Mouse (Mus musculus) liver, embryonic 11.5 days (tissue): ENCODE results near the gene Lypla2. TPM values are rescaled to one million over a fixed set of nuclear protein-coding genes. Genes with fewer than 3 reads are reported as not detected.

Experiments
- ATAC-seq: fragments of 200-750 bp; cut with Nextera tagmentation; replicated peaks from 2 replicates; pipeline ENCODE4 v1.8.0; 2017; ENCODE audit warnings: moderate number of reproducible peaks, mild to moderate bottlenecking, moderate TSS enrichment, moderate library complexity; ENCODE audit not compliant: low FRiP score
- DNase-seq: peaks from one replicate; pipeline ENCODE4 v3.0.0-alpha.2; 2017; ENCODE audit warnings: low spot score
- H3K27ac ChIP-seq: fragments of 300-500 bp; sonication (generic); 2 replicates; pipeline ENCODE4 v1.5.1; 2014; ENCODE audit warnings: mild to moderate bottlenecking, low read depth, low read length, control low read depth
- H3K27me3 ChIP-seq: fragments of 300-500 bp; sonication (generic); replicated peaks from 2 replicates; pipeline ENCODE4 v1.6.1; 2014; ENCODE audit warnings: low read length, mixed read lengths; ENCODE audit not compliant: control insufficient read depth, insufficient read depth
- H3K36me3 ChIP-seq: fragments of 300-500 bp; sonication (generic); 2 replicates; pipeline ENCODE4 v1.6.1; 2014; ENCODE audit warnings: mild to moderate bottlenecking, low read length, moderate library complexity, mixed read lengths; ENCODE audit not compliant: control insufficient read depth, insufficient read depth
- H3K4me1 ChIP-seq: fragments of 300-500 bp; sonication (generic); replicated peaks from 2 replicates; pipeline ENCODE4 v1.6.1; 2014; ENCODE audit warnings: low read length, mixed read lengths; ENCODE audit not compliant: control insufficient read depth, insufficient read depth
- H3K4me2 ChIP-seq: fragments of 300-500 bp; sonication (generic); 2 replicates; pipeline ENCODE4 v1.6.1; 2014; ENCODE audit warnings: mild to moderate bottlenecking, control low read depth, moderate library complexity
- H3K4me3 ChIP-seq: fragments of 300-500 bp; sonication (generic); 2 replicates; pipeline ENCODE4 v1.5.1; 2014; ENCODE audit warnings: low read depth, low read length, control low read depth
- H3K9ac ChIP-seq: fragments of 300-500 bp; sonication (generic); 2 replicates; pipeline ENCODE4 v1.6.1; 2014; ENCODE audit warnings: low read depth, low read length, control low read depth
- H3K9me3 ChIP-seq: fragments of 300-500 bp; sonication (generic); 2 replicates; pipeline ENCODE4 v1.6.1; 2016; ENCODE audit warnings: low read length, inconsistent platforms, mixed read lengths; ENCODE audit not compliant: control insufficient read depth
- WGBS: fragments of 180-500 bp; shearing (Covaris S2); extraction: QIAGEN DNeasy Blood & Tissue Kit; methylation state at CpG from one replicate; pipeline ENCODE4 v1.1.7; 2014; 5-methylcytosine and 5-hydroxymethylcytosine counted together
- polyA plus RNA-seq: library from polyadenylated mRNA; unstranded; fragments of >200 nt; fragmentation: Nextera tagmentation; extraction: Ambion mirVana; gene quantifications from 2 replicates; pipeline ENCODE4 v1.2.1, GENCODE M21; 2014

Gene Lypla2
- polyA plus RNA-seq, 1 experiment from 2014 or later: 106 TPM

GRCm38 (mm10) chr4:135968271-135968869 is 4.1 kb downstream of the Lypla2 start:
- Histone ChIP-seq H3K9ac (no peak overlapping the region), H3K4me2 (no peak overlapping the region), H3K4me1 (peaks cover 28% of the 10 kb centered on the region), H3K36me3 (peaks cover 17% of the 10 kb centered on the region; the same call in 1 of the 2 replicates), H3K4me3 (no peak overlapping the region), H3K27me3 (no peaks in the 10 kb centered on the region), H3K9me3 (no peaks in the 10 kb centered on the region), H3K27ac (no peak overlapping the region)
- DNase-seq (no peak), ATAC-seq (no peak)
- 76% methylated on average over 19 of the region's 19 CpGs for WGBS

GRCm38 (mm10) chr4:135967086-135967760 is 5.2 kb downstream of the Lypla2 start:
- no peak overlapping the region for H3K4me2 ChIP-seq
- H3K36me3 ChIP-seq: peaks cover 17% of the 10 kb centered on the region; the same call in 1 of the 2 replicates
- no peaks in the 10 kb centered on the region for H3K9me3 ChIP-seq
- no peak for DNase-seq
- H3K4me3 ChIP-seq: no peak overlapping the region
- no peak overlapping the region for H3K9ac ChIP-seq
- H3K27me3 ChIP-seq: no peaks in the 10 kb centered on the region
- no peak for ATAC-seq
- H3K4me1 ChIP-seq: peaks cover 29% of the 10 kb centered on the region
- 88% methylated on average over 18 of the region's 18 CpGs for WGBS
- H3K27ac ChIP-seq: no peak overlapping the region

GRCm38 (mm10) chr4:135966283-135966682 is 6.1 kb downstream of the Lypla2 start:
- Histone ChIP-seq H3K9me3 (no peaks in the 10 kb centered on the region), H3K4me1 (peaks cover 23% of the 10 kb centered on the region), H3K4me3 (no peak overlapping the region), H3K36me3 (peaks cover 20% of the 10 kb centered on the region; the same call in 1 of the 2 replicates), H3K27me3 (no peaks in the 10 kb centered on the region), H3K9ac (0 out of 2 replicates have a peak overlapping the region, but pooled peaks have one; percentile 8), H3K27ac (no peak overlapping the region), H3K4me2 (no peak overlapping the region)
- no peak for ATAC-seq
- DNase-seq: no peak
- 91% methylated on average over 16 of the region's 16 CpGs for WGBS

- Histone ChIP-seq H3K9ac (no peak overlapping the region), H3K4me2 (peak overlapping the region; percentile 99), H3K4me1 (peaks cover 20% of the 10 kb centered on the region), H3K36me3 (peaks cover 22% of the 10 kb centered on the region; the same call in 1 of the 2 replicates), H3K27me3 (no peaks in the 10 kb centered on the region), H3K4me3 (no peak overlapping the region; the same call in 1 of the 2 replicates), H3K27ac (no peak overlapping the region), H3K9me3 (no peaks in the 10 kb centered on the region)
- ATAC-seq (no peak), DNase-seq (no peak)
- WGBS: 83% methylated on average over 9 of the region's 9 CpGs
Measured at GRCm38 (mm10) chr4:135965113-135965512, 7.3 kb downstream of the Lypla2 start.

GRCm38 (mm10) chr4:135964426-135964825 is 8.0 kb downstream of the Lypla2 start:
- peak overlapping the region; percentile 99 for H3K4me2 ChIP-seq
- H3K36me3 ChIP-seq: peaks cover 23% of the 10 kb centered on the region; the same call in 1 of the 2 replicates
- H3K4me3 ChIP-seq: peak overlapping the region; percentile 84
- H3K9ac ChIP-seq: peak overlapping the region; percentile 77
- no peak overlapping the region for H3K27ac ChIP-seq
- no peaks in the 10 kb centered on the region for H3K27me3 ChIP-seq
- no peaks in the 10 kb centered on the region for H3K9me3 ChIP-seq
- peaks cover 20% of the 10 kb centered on the region for H3K4me1 ChIP-seq
- no peak for ATAC-seq
- 9% methylated on average over 12 of the region's 12 CpGs for WGBS
- no peak for DNase-seq

GRCm38 (mm10) chr4:135963457-135964193 is 8.8 kb downstream of the Lypla2 start, which contains the start of gene Gale:
Gale (plus strand) TSS chr4:135963727.
- Histone ChIP-seq H3K9ac (peak within 1 kb of the TSS; percentile 77), H3K27me3 (no peaks in the 10 kb centered on the region), H3K4me3 (peak within 1 kb of the TSS; percentile 84), H3K4me2 (peak within 1 kb of the TSS; percentile 99), H3K9me3 (no peaks in the 10 kb centered on the region), H3K27ac (peak within 1 kb of the TSS; percentile 78), H3K4me1 (peaks cover 20% of the 10 kb centered on the region), H3K36me3 (peaks cover 23% of the 10 kb centered on the region; the same call in 1 of the 2 replicates)
- DNase-seq (peak; percentile 91), ATAC-seq (peak; percentile 92)
- WGBS: under 1% methylated on average over 56 of the region's 56 CpGs

GRCm38 (mm10) chr4:135962946-135963345 is 9.5 kb downstream of the Lypla2 start:
- H3K9me3 ChIP-seq: no peaks in the 10 kb centered on the region
- no peaks in the 10 kb centered on the region for H3K27me3 ChIP-seq
- H3K4me3 ChIP-seq: peak overlapping the region; percentile 84
- peaks cover 16% of the 10 kb centered on the region; the same call in 1 of the 2 replicates for H3K36me3 ChIP-seq
- H3K4me1 ChIP-seq: peaks cover 17% of the 10 kb centered on the region
- peak overlapping the region; percentile 78 for H3K27ac ChIP-seq
- peak overlapping the region; percentile 99 for H3K4me2 ChIP-seq
- H3K9ac ChIP-seq: peak overlapping the region; percentile 77
- WGBS: 7% methylated on average over 15 of the region's 15 CpGs
- DNase-seq (no peak), ATAC-seq (peak; percentile 13; the same call in 1 of the 2 replicates)

- Histone ChIP-seq H3K36me3 (peaks cover 10% of the 10 kb centered on the region; the same call in 1 of the 2 replicates), H3K4me1 (peaks cover 17% of the 10 kb centered on the region), H3K4me3 (no peak overlapping the region), H3K4me2 (no peak overlapping the region; the same call in 1 of the 2 replicates), H3K9me3 (no peaks in the 10 kb centered on the region), H3K27me3 (no peaks in the 10 kb centered on the region), H3K27ac (no peak overlapping the region; the same call in 1 of the 2 replicates), H3K9ac (no peak overlapping the region)
- DNase-seq (no peak), ATAC-seq (no peak)
- 85% methylated on average over 7 of the region's 7 CpGs for whole genome bisulfite sequencing
Measured at GRCm38 (mm10) chr4:135962198-135962597, 10.2 kb downstream of the Lypla2 start.
